Mouse (Mus musculus) liver, embryonic 14.5 days (tissue): ENCODE results near the gene Pglyrp2.

Experiments used
- CTCF ChIP-seq: IDR thresholded peaks from 2 replicates; pipeline ENCODE4 v1.5.1; 2016; ENCODE audit warnings: antibody characterized with exemption, low read depth, control low read depth
- EP300 ChIP-seq: IDR thresholded peaks from 2 replicates; pipeline ENCODE4 v1.6.1; 2016; ENCODE audit warnings: antibody characterized with exemption, low read depth

GRCm38 (mm10) chr17:32402779-32403157 is 21.2 kb downstream of the Pglyrp2 start:
- TF ChIP-seq CTCF (no peak), EP300 (no peak)
